Mouse (Mus musculus) kidney, adult 2 months (tissue): Measurements from ENCODE around the gene Ifitm10.

ENCODE experiments used
- CTCF ChIP-seq: fragments of 200-500 bp; conservative IDR thresholded peaks from 2 replicates; pipeline ENCODE4 v1.5.1; 2011; ENCODE audit warnings: low read depth, mild to moderate bottlenecking, control low read depth, low read length, moderate library complexity, mixed read lengths; ENCODE audit not compliant: insufficient read depth, insufficient read length
- POLR2A ChIP-seq: fragments of 200-500 bp; IDR thresholded peaks from one replicate; pipeline ENCODE4 v1.6.1; 2011; ENCODE audit warnings: low read depth, low read length, control low read depth

DNA sequence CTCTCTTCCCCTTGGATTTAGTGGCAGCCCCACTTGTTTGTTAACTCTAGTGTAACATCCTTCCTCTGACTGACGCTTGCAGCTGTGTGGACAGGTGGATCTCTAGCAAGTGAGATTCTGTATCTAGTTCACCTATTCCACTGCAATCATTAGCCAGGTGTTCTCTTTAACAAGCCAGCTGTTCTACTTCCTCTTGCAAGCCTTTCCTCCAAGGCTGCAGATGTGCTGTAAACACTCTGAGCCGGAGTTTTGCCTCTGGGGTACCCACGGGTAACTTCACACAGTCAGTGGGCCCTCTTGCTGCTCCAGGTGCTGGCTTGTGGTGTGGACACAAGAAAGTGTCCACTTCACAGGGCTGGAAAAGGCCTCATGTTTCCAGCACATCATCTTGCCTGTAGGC, 16.0 kb downstream of the Ifitm10 start:
- TF ChIP-seq POLR2A = no peak
- no peak for TF ChIP-seq CTCF
